Mouse (Mus musculus): ENCODE results near the gene Aifm1.

DNA sequence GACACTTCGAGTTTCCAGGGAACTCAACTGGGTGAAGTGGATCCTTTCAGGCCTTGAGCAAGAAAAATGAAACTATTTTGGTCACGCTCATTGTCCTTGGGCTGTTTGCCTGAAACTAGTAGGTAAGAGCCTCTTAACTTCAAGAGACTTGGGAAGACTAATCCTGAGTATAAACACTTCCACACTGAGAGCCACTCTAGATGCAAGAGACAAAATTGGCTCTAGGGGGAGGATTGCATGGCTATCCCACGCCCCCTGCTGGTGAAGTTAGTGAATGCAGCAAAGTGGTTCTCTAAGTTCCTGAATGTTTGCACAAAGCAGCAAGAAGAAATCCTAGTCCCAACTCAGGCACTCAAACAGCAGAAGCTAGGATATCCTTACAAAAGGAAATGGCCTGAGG is 18.8 kb upstream of the Aifm1 start:
- TF ChIP-seq EP300 (IDR thresholded peaks at IDR 0.05; ENCODE audit: low read depth) (no peak), CTCF (IDR thresholded peaks at IDR 0.05; ENCODE audit: low read depth) (peak; percentile 82)

Measured in heart, postnatal 0 days (tissue).